Mouse (Mus musculus): ENCODE results near the gene Slamf8. TPM values are rescaled to one million over a fixed set of nuclear protein-coding genes. Genes with fewer than 3 reads are reported as not detected.

Gene Slamf8
- polyA plus RNA-seq, 1 experiment: 10.9 TPM

DNA sequence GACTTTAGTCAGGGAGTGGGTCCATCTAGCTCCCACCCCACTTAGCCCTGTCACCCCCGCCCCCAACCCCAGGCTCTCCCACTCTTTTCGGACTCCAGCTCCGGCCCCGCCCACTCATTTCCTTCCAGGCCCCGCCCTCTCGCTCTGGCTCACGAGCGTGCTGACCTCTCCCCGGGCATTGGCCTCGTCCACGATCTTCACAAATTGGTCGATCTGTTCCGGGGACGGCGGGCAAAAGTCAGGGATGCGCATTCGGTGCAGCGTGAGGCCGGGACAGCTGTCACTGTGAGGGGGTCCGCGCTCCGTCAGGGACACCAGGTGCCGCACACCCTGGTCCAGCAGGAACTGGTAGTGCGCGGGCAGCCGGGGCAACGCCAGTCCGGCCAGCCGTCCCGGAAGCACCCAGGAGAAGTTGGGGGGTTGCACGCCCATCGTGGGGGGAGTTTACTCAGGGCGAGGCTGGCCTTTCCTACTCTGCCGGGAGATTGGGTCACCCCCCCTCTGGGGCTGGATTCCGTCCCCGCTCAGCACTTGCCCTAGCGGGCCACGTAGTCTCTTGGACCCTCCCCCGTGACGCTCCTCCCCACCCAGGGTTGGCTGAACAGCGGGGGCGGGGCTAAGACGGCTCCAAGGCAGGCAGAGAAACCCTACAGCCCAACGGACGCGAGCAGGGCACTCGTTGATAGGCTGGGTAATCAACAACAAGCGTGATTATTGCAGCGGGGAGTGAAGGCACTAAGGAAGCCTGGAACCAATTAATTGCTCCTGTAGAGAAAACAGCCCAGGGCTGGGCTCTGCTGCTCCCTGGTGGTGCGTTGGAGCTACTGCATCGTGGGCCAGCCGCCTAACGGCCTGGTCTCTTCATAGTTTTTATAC is 42.3 kb upstream of the Slamf8 start, which contains the start of gene Dusp23:
TSS of gene Dusp23 (minus strand) at position 512 of the 876 bp plus-strand sequence.
- TF ChIP-seq POLR2A (IDR thresholded peaks at IDR 0.05; ENCODE audit: control insufficient read depth, extremely low read depth, insufficient read depth, low read length, poor library complexity): peak; percentile 50; the same call in 1 of the 2 replicates
- peak; percentile 94 for TF ChIP-seq CTCF (IDR thresholded peaks at IDR 0.05; ENCODE audit: borderline replicate concordance, control insufficient read depth, extremely low read depth, insufficient read depth, low read length, poor library complexity)
- no peaks in the 10 kb centered on the region for H3K4me1 ChIP-seq (replicated peaks; ENCODE audit: control insufficient read depth, insufficient read depth, low read length)
- H3K36me3 ChIP-seq (ENCODE audit: control insufficient read depth, insufficient read depth, low read length): no peaks in the 10 kb centered on the region
- no peaks in the 10 kb centered on the region for H3K27me3 ChIP-seq (ENCODE audit: control insufficient read depth, insufficient read depth, low read length)
- DNase-seq: peak; percentile 93
- WGBS: under 1% methylated on average over 53 of the region's 53 CpGs
- peak within 1 kb of the TSS; percentile 87 for H3K4me3 ChIP-seq (ENCODE audit: control insufficient read depth, insufficient read depth, low read length)
- no peak within 1 kb of the TSS for H3K27ac ChIP-seq (ENCODE audit: control insufficient read depth, insufficient read depth, low read length)

DNA sequence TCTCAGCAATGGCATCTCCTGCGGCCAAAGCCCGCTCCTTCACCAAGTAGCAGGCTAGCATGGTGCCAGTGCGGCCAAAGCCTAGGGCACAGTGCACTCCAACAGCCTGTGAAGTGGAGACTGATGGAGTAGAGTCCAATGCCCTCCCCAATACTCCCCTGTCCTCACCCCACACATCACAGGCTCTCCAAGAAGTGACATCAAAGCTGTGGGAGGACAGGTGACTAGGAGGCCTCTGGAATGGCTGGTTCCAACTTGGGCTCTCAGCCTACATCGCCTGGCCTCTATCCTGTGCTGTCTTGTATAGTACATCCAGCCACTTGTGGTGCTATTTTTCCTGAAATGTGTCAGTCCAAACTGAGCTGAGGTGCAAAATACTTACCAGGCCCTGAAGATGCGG is 41.4 kb upstream of the Slamf8 start:
- DNase-seq: no peak

DNA sequence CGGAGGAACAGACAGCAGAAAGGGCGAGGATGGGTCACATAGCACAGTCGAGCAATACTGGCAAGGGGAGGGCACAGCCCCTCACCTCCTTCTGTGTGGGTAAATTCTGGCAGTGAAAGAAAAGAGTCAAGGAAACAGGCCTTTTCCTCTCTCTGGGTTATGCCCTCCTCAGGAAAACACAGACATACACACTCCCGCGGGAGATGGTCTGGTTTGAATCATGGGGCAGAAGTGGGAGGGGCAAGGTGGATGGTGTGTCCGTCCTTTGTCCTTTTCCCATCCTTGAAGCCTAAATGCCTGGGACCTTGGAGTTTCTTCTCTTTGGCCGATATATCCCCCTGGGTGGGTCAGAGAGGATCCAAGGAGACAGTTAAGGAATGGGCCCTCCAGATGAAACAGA is 39.5 kb upstream of the Slamf8 start:
- 88% methylated on average over 7 of the region's 7 CpGs for WGBS
- no peak overlapping the region for H3K27ac ChIP-seq (ENCODE audit: control insufficient read depth, insufficient read depth, low read length)
- TF ChIP-seq POLR2A (IDR thresholded peaks at IDR 0.05; ENCODE audit: control insufficient read depth, extremely low read depth, insufficient read depth, low read length, poor library complexity) (no peak), CTCF (IDR thresholded peaks at IDR 0.05; ENCODE audit: borderline replicate concordance, control insufficient read depth, extremely low read depth, insufficient read depth, low read length, poor library complexity) (no peak)
- no peaks in the 10 kb centered on the region for H3K36me3 ChIP-seq (ENCODE audit: control insufficient read depth, insufficient read depth, low read length)
- no peaks in the 10 kb centered on the region for H3K4me1 ChIP-seq (replicated peaks; ENCODE audit: control insufficient read depth, insufficient read depth, low read length)
- no peaks in the 10 kb centered on the region for H3K27me3 ChIP-seq (ENCODE audit: control insufficient read depth, insufficient read depth, low read length)
- no peak for DNase-seq
- H3K4me3 ChIP-seq (ENCODE audit: control insufficient read depth, insufficient read depth, low read length): no peak overlapping the region

More for the DNA sequence above, 41.4 kb upstream of the Slamf8 start:
- 92% methylated on average over 5 of the region's 5 CpGs for WGBS
- no peak overlapping the region for H3K4me3 ChIP-seq (ENCODE audit: control insufficient read depth, insufficient read depth, low read length)
- TF ChIP-seq CTCF (IDR thresholded peaks at IDR 0.05; ENCODE audit: borderline replicate concordance, control insufficient read depth, extremely low read depth, insufficient read depth, low read length, poor library complexity): no peak
- TF ChIP-seq POLR2A (IDR thresholded peaks at IDR 0.05; ENCODE audit: control insufficient read depth, extremely low read depth, insufficient read depth, low read length, poor library complexity): no peak
- H3K36me3 ChIP-seq (ENCODE audit: control insufficient read depth, insufficient read depth, low read length): no peaks in the 10 kb centered on the region
- H3K27me3 ChIP-seq (ENCODE audit: control insufficient read depth, insufficient read depth, low read length): no peaks in the 10 kb centered on the region
- no peaks in the 10 kb centered on the region for H3K4me1 ChIP-seq (replicated peaks; ENCODE audit: control insufficient read depth, insufficient read depth, low read length)
- H3K27ac ChIP-seq (ENCODE audit: control insufficient read depth, insufficient read depth, low read length): no peak overlapping the region

DNA sequence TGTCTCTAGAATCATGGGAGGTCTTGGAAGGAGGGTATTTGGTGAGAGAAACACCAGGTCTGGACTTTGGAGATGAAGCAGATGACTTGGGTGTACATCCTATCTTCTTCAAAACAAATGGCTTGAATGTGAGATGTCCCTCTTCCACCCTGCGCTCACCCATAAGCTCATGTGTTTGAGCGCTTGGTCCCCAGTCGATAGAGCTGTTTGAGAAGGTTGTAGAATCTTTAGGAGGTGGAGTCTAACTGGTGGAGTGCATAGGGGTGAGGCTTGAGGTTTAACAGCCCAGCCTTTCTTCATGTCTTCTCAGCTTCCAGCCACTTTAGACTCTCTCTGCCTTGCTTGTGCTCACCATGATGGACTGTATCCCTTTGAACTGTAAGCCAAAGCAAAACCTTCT is 35.9 kb upstream of the Slamf8 start:
- no peaks in the 10 kb centered on the region for H3K27me3 ChIP-seq (ENCODE audit: control insufficient read depth, insufficient read depth, low read length)
- H3K4me3 ChIP-seq (ENCODE audit: control insufficient read depth, insufficient read depth, low read length): no peak overlapping the region
- DNase-seq: no peak
- 95% methylated on average over 3 of the region's 3 CpGs for WGBS
- TF ChIP-seq CTCF (IDR thresholded peaks at IDR 0.05; ENCODE audit: borderline replicate concordance, control insufficient read depth, extremely low read depth, insufficient read depth, low read length, poor library complexity): no peak
- no peak for TF ChIP-seq POLR2A (IDR thresholded peaks at IDR 0.05; ENCODE audit: control insufficient read depth, extremely low read depth, insufficient read depth, low read length, poor library complexity)
- H3K4me1 ChIP-seq (replicated peaks; ENCODE audit: control insufficient read depth, insufficient read depth, low read length): no peaks in the 10 kb centered on the region
- H3K36me3 ChIP-seq (ENCODE audit: control insufficient read depth, insufficient read depth, low read length): no peaks in the 10 kb centered on the region
- no peak overlapping the region for H3K27ac ChIP-seq (ENCODE audit: control insufficient read depth, insufficient read depth, low read length)

DNA sequence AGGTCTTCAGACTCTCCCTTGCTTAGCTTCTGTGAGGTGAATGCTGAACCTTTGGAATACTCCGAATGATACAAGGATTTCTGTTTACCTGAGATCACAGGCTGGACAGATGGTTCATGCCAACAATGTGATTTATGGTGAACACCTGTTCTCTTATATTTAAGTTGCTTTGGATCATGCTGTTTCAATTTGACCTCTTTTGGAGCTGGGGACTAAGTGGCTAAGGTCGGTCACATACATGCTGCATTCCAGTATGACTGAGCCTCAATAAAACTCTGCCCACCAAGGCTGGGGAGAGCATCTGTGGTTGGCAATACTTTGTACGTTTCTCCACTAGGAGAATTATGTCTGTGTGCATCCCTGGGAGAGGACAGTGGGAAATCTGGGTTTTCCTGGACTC is 33.7 kb upstream of the Slamf8 start:
- H3K4me1 ChIP-seq (replicated peaks; ENCODE audit: control insufficient read depth, insufficient read depth, low read length): no peaks in the 10 kb centered on the region
- H3K36me3 ChIP-seq (ENCODE audit: control insufficient read depth, insufficient read depth, low read length): no peaks in the 10 kb centered on the region
- H3K4me3 ChIP-seq (ENCODE audit: control insufficient read depth, insufficient read depth, low read length): no peak overlapping the region
- H3K27me3 ChIP-seq (ENCODE audit: control insufficient read depth, insufficient read depth, low read length): no peaks in the 10 kb centered on the region
- 84% methylated on average over 3 of the region's 3 CpGs for WGBS
- no peak for DNase-seq
- TF ChIP-seq CTCF (IDR thresholded peaks at IDR 0.05; ENCODE audit: borderline replicate concordance, control insufficient read depth, extremely low read depth, insufficient read depth, low read length, poor library complexity) (no peak), POLR2A (IDR thresholded peaks at IDR 0.05; ENCODE audit: control insufficient read depth, extremely low read depth, insufficient read depth, low read length, poor library complexity) (no peak)
- H3K27ac ChIP-seq (ENCODE audit: control insufficient read depth, insufficient read depth, low read length): no peak overlapping the region

DNA sequence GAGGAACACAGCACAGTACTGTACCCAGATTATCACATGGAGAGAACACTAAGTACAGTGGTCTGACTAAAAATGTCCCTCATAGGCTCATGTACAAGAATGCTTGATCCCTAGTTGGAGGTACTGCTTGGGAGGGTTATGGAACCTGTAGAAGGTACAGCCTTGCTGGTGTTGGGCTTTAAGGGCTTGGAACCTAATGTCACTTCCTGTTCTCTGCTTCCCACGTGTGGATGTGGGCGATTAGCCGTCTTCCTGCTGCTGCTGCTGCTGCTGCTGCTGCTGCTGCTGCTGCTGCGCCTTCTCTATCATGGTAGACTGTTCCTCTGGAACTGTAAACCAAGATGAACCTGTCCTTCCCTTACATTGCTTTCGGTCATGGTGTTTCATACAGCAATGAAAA is 33.2 kb upstream of the Slamf8 start:
- H3K36me3 ChIP-seq (ENCODE audit: control insufficient read depth, insufficient read depth, low read length): no peaks in the 10 kb centered on the region
- H3K27me3 ChIP-seq (ENCODE audit: control insufficient read depth, insufficient read depth, low read length): no peaks in the 10 kb centered on the region
- TF ChIP-seq POLR2A (IDR thresholded peaks at IDR 0.05; ENCODE audit: control insufficient read depth, extremely low read depth, insufficient read depth, low read length, poor library complexity): no peak
- TF ChIP-seq CTCF (IDR thresholded peaks at IDR 0.05; ENCODE audit: borderline replicate concordance, control insufficient read depth, extremely low read depth, insufficient read depth, low read length, poor library complexity): no peak
- no peak overlapping the region for H3K4me3 ChIP-seq (ENCODE audit: control insufficient read depth, insufficient read depth, low read length)
- H3K4me1 ChIP-seq (replicated peaks; ENCODE audit: control insufficient read depth, insufficient read depth, low read length): no peaks in the 10 kb centered on the region
- no peak for DNase-seq
- WGBS: 37% methylated on average over 5 of the region's 5 CpGs
- H3K27ac ChIP-seq (ENCODE audit: control insufficient read depth, insufficient read depth, low read length): no peak overlapping the region
